Mouse (Mus musculus) inflammation-experienced regulatory T-cells, adult 16 weeks (primary cell): Measurements from ENCODE around the gene Ces2h. TPM values are rescaled to one million over a fixed set of nuclear protein-coding genes. Genes with fewer than 3 reads are reported as not detected.

Source experiments
- polyA plus RNA-seq: library from polyadenylated mRNA; unstranded; fragments of 100-300 nt; shearing (Covaris generic); gene quantifications from one replicate; pipeline ENCODE4 v1.2.1, GENCODE M21; 2017

Ces2h gene
- not detected for polyA plus RNA-seq

DNA sequence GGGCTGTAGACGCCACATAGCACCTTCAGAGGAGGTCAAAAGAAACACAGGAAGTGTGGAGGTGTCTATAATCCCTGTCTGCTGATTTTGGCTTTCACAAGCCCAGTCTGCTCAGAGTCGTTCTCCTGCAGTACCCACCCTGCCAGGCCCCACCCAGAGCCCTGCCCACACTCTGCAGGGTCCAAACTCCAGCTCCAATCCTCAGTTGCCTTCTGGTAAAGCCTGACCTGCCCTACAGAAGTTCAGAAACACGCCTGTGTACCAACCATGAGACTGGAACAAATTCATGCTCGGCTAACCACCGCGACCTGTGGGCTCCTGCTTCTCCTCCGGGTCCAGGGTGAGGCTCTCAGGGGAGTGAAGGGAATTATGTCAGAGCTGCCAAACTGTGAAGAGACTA, at the start of gene Ces2h:
Gene Ces2h (plus strand): TSS at position 268 of the 400 bp plus-strand sequence.

DNA sequence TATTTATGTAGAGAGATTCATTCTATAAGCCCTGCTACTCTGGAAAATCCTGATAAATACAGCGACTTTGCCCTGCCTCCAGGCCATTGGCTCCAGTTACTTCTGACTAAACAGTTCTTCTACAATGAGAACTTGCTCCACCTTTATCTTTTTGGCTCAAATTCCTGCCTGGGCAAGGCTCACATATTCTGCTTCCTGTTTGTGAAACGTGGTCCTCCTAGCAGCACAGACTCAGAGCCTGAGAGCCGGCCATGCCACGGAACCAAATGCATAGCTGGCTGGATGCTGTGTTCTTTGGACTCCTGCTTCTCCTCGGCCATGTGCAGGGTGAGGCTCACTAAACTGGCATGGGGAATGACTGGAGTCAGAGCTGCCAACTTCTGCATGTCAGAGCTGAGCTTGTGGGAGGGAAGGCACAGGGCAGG, 39.1 kb upstream of the Ces2h start, which contains the start of gene Ces2g:
Gene Ces2g (plus strand): TSS at position 182 of the 425 bp plus-strand sequence.

DNA sequence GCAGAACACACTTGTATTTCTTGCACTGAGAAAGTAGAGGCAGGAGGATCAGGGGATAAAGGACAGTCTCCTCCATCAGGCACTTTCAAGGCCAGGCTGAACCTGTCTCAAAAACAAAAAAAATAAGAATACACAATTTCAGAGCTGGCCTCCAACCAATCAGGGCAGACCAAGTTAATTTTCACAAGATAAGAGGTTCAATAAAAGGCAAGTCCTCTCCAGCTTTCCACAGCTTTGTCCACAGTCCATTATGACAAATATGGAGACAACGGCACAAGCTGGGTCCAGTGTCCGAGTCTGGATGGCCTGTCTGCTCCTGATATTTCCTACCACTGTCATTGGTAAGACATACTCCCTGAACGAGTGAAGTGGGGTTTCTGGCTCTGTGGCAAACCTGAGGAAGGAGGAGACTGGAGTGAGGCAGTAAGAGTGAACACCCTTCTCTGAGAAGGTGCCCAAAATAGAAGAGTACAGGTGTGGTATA, 47.8 kb downstream of the Ces2h start, which contains the start of gene Ces3a:
Gene Ces3a (plus strand): TSS at position 231 of the 484 bp plus-strand sequence.

Other genes with a start within 250 kb of the Ces2h start
- 0.27 TPM for gene Ces2b, start 169.3 kb upstream of the Ces2h start, polyA plus RNA-seq
- 53.5 TPM for gene Ces2c, start 153.8 kb upstream of the Ces2h start, polyA plus RNA-seq
- not detected for gene Ces2e, start 74.6 kb upstream of the Ces2h start, polyA plus RNA-seq
- not detected for gene Ces2f, start 53.5 kb upstream of the Ces2h start, polyA plus RNA-seq
- not detected for gene Ces2g, start 39.1 kb upstream of the Ces2h start, polyA plus RNA-seq
- not detected for gene Ces3a, start 47.7 kb downstream of the Ces2h start, polyA plus RNA-seq
- not detected for gene Ces3b, start 82.9 kb downstream of the Ces2h start, polyA plus RNA-seq
- not detected for gene Ces4a, start 130.9 kb downstream of the Ces2h start, polyA plus RNA-seq
- gene Cbfb, start 169.8 kb downstream of the Ces2h start, polyA plus RNA-seq = 31.8 TPM
- gene D230025D16Rik, start 224.3 kb downstream of the Ces2h start, polyA plus RNA-seq = 36.3 TPM